Mouse (Mus musculus) left cerebral cortex, adult 8-10 months (tissue): ENCODE measurements around the gene Aco2. TPM values are rescaled to one million over a fixed set of nuclear protein-coding genes. Genes with fewer than 3 reads are reported as not detected.
"Not testable (repeated sequence)": the region's sequence is repeated elsewhere in the genome, so short reads cannot be mapped to it uniquely, and the experiment has no call there.

Experiments used
- DNase-seq, 2 experiments: peaks; one replicate each; pipeline ENCODE4 v3.0.0; 2022; ENCODE audit warnings: low spot score in 2 of 2
- total RNA-seq, 4 experiments: library from RNA; stranded (reverse); gene quantifications; 2 replicates each; pipeline ENCODE4 v1.2.4; 2022

Aco2 gene
- total RNA-seq, 4 experiments from 2014 or later: 453 to 537 (median 485) TPM

- DNase-seq: peak; percentile 62 to 78
Measured at GRCm38 (mm10) chr15:81871604-81872261, 376 bp upstream of the Aco2 start, which contains the start of gene Phf5a. Gene Phf5a (minus strand): TSS chr15:81871911.

GRCm38 (mm10) chr15:81879531-81880401 lies 7.7 kb downstream of the Aco2 start:
- peak; percentile 65 to 90 for DNase-seq

- no peak for DNase-seq
Measured at GRCm38 (mm10) chr15:81882348-81882747, 10.2 kb downstream of the Aco2 start.

GRCm38 (mm10) chr15:81885418-81885934 lies 13.4 kb downstream of the Aco2 start:
- no peak for DNase-seq

- DNase-seq: no peak
Measured at GRCm38 (mm10) chr15:81886795-81887550, 14.9 kb downstream of the Aco2 start.

GRCm38 (mm10) chr15:81889175-81889574 lies 17.1 kb downstream of the Aco2 start:
- no peak for DNase-seq

- DNase-seq: peak in 1 of 2 experiments; percentile 78
Measured at GRCm38 (mm10) chr15:81891140-81891802, 19.2 kb downstream of the Aco2 start.

GRCm38 (mm10) chr15:81891822-81892580 lies 19.9 kb downstream of the Aco2 start:
- DNase-seq: no peak

GRCm38 (mm10) chr15:81894002-81894401 lies 21.9 kb downstream of the Aco2 start:
- DNase-seq: no peak

- DNase-seq: no peak
Measured at GRCm38 (mm10) chr15:81896407-81896806, 24.3 kb downstream of the Aco2 start.

GRCm38 (mm10) chr15:81897607-81898285 lies 25.6 kb downstream of the Aco2 start:
- DNase-seq: no peak

- no peak for DNase-seq
Measured at GRCm38 (mm10) chr15:81898751-81899150, 26.6 kb downstream of the Aco2 start.

- peak in 1 of 2 experiments; percentile 65 for DNase-seq
Measured at GRCm38 (mm10) chr15:81904939-81905338, 32.8 kb downstream of the Aco2 start.

- DNase-seq: no peak
Measured at GRCm38 (mm10) chr15:81907953-81908352, 35.8 kb downstream of the Aco2 start.

GRCm38 (mm10) chr15:81908767-81909166 lies 36.7 kb downstream of the Aco2 start:
- DNase-seq: not testable (repeated sequence)

- DNase-seq: no peak
Measured at GRCm38 (mm10) chr15:81912498-81912897, 40.4 kb downstream of the Aco2 start.

GRCm38 (mm10) chr15:81914668-81915067 lies 42.6 kb downstream of the Aco2 start:
- DNase-seq: no peak

- DNase-seq: no peak
Measured at GRCm38 (mm10) chr15:81915663-81916062, 43.6 kb downstream of the Aco2 start.

GRCm38 (mm10) chr15:81917201-81917600 lies 45.1 kb downstream of the Aco2 start:
- no peak for DNase-seq
